ENCODE assay signal across 12 mouse cellular contexts in genomic region chr9:65408871-65409295, GRCm38 (mm10). TPM values are rescaled to one million over a fixed set of nuclear protein-coding genes. Genes with fewer than 3 reads are reported as not detected.
DNase-seq lines count a peak whose midpoint lies in the region; ATAC-seq lines count a peak whose summit lies in the region.
"Had no signal": no experiment of that assay in that cellular context is flagged by ENCODE, and none has a peak within 500 bp of the region (broad histone marks: within the 10 kb centered on the region; RNA-seq: fewer than 3 reads in every experiment).

No protein-coding gene starts in this region.

- peak; percentile 56 to 58 for DNase-seq in cerebellum, postnatal 10 days
- DNase-seq in cerebellum, adult 11-12 months: no peak
- peak; percentile 83 for DNase-seq in 3134 (ENCODE audit: extremely low read depth, insufficient read length, low spot score)
- peak; percentile 88 to 92 for DNase-seq in lung, adult 18-20 months
- DNase-seq in frontal cortex, adult 2 months (ENCODE audit: extremely low spot score in 1 of 2, low spot score in 1 of 2): no peak
- no peak for DNase-seq in layer of hippocampus, postnatal 14 days (ENCODE audit: low spot score in 2 of 2)
- DNase-seq in midbrain, embryonic 10.5 days (ENCODE audit: low spot score): no peak
- DNase-seq: layer of hippocampus, adult 9-11 months; lung, embryonic 14.5 days had no signal

- 52% methylated on average over 5 of the region's 5 CpGs for WGBS in intestine, embryonic 15.5 days
- WGBS in midbrain, embryonic 10.5 days: 76% methylated on average over 5 of the region's 5 CpGs

- ATAC-seq in intestine, embryonic 15.5 days: peak; percentile 94
- ATAC-seq: forebrain, embryonic 14.5 days had no signal

- H3K4me2 ChIP-seq in intestine, embryonic 15.5 days (replicated peaks): no peak overlapping the region
- H3K4me2 ChIP-seq: lung, embryonic 14.5 days had no signal

- H3K36me3 ChIP-seq in intestine, embryonic 15.5 days: no peaks in the 10 kb centered on the region
- no peaks in the 10 kb centered on the region for H3K36me3 ChIP-seq in midbrain, embryonic 10.5 days

- no peak overlapping the region for H3K4me3 ChIP-seq in intestine, embryonic 15.5 days (replicated peaks)
- no peak overlapping the region for H3K4me3 ChIP-seq in midbrain, embryonic 10.5 days

- no peaks in the 10 kb centered on the region for H3K4me1 ChIP-seq in intestine, embryonic 15.5 days (replicated peaks)
- no peaks in the 10 kb centered on the region for H3K4me1 ChIP-seq in midbrain, embryonic 10.5 days

- H3K9me3 ChIP-seq in intestine, embryonic 15.5 days: no peaks in the 10 kb centered on the region
- H3K9me3 ChIP-seq in midbrain, embryonic 10.5 days (replicated peaks): no peaks in the 10 kb centered on the region

- no peak overlapping the region for H3K27ac ChIP-seq in intestine, embryonic 15.5 days
- no peak overlapping the region for H3K27ac ChIP-seq in midbrain, embryonic 10.5 days (replicated peaks)

- no peaks in the 10 kb centered on the region; the same call in 1 of the 2 replicates for H3K27me3 ChIP-seq in intestine, embryonic 15.5 days (replicated peaks)
- no peaks in the 10 kb centered on the region for H3K27me3 ChIP-seq in midbrain, embryonic 10.5 days (ENCODE audit: low read depth, poor library complexity, severe bottlenecking)

- no peak overlapping the region for H3K9ac ChIP-seq in intestine, embryonic 15.5 days
- H3K9ac ChIP-seq: lung, embryonic 14.5 days had no signal

RNA-seq across cellular contexts. Expression of gene Rasl12, which starts 10.6 kb away (rescaled TPM):
- 4.2 and 4.7 TPM in 2 replicates for polyA plus RNA-seq in intestine, embryonic 15.5 days (2015; fragmentation: Nextera tagmentation; extraction: Ambion mirVana)
- 6.9 and 7.4 TPM in 2 replicates for polyA plus RNA-seq in frontal cortex, adult 2 months (2012; rRNA removed)
- 1 to 10 TPM; 3.6 to 4.8 TPM for total RNA-seq in layer of hippocampus, postnatal 14 days (2021)
- 6.7 TPM in 2 replicates for polyA plus RNA-seq in midbrain, embryonic 10.5 days (2016; fragmentation: Nextera tagmentation; extraction: Ambion mirVana)

RNA-seq across cellular contexts. Expression of gene Slc51b, which starts 13.9 kb away (rescaled TPM):
- polyA plus RNA-seq in intestine, embryonic 15.5 days (2015; fragmentation: Nextera tagmentation; extraction: Ambion mirVana): 7.4 and 8.7 TPM in 2 replicates
- polyA plus RNA-seq in frontal cortex, adult 2 months (2012; rRNA removed): not detected in 2 replicates
- not detected for total RNA-seq in layer of hippocampus, postnatal 14 days (2021)
- not detected in 2 replicates for polyA plus RNA-seq in midbrain, embryonic 10.5 days (2016; fragmentation: Nextera tagmentation; extraction: Ambion mirVana)
- polyA plus RNA-seq: forebrain, embryonic 14.5 days; heart, embryonic 14.5 days; lung, embryonic 14.5 days had no signal

RNA-seq across cellular contexts. Expression of gene Kbtbd13, which starts 17.4 kb away (rescaled TPM):
- 2.5 and 2.6 TPM in 2 replicates for polyA plus RNA-seq in intestine, embryonic 15.5 days (2015; fragmentation: Nextera tagmentation; extraction: Ambion mirVana)
- polyA plus RNA-seq in frontal cortex, adult 2 months (2012; rRNA removed): 0.17 and 0.34 TPM in 2 replicates
- under 1 TPM; 0.21 to 0.25 TPM for total RNA-seq in layer of hippocampus, postnatal 14 days (2021)
- 0.61 and 0.81 TPM in 2 replicates for polyA plus RNA-seq in midbrain, embryonic 10.5 days (2016; fragmentation: Nextera tagmentation; extraction: Ambion mirVana)

RNA-seq across cellular contexts. Expression of gene Mtfmt, which starts 26.7 kb away (rescaled TPM):
- 18.6 and 22.1 TPM in 2 replicates for polyA plus RNA-seq in intestine, embryonic 15.5 days (2015; fragmentation: Nextera tagmentation; extraction: Ambion mirVana)
- polyA plus RNA-seq in frontal cortex, adult 2 months (2012; rRNA removed): 19.7 and 20.1 TPM in 2 replicates
- total RNA-seq in layer of hippocampus, postnatal 14 days (2021): 10 to 100 TPM; 18.4 to 18.8 TPM
- 19.2 and 21.9 TPM in 2 replicates for polyA plus RNA-seq in midbrain, embryonic 10.5 days (2016; fragmentation: Nextera tagmentation; extraction: Ambion mirVana)

RNA-seq across cellular contexts. Expression of gene Ubap1l, which starts 48.0 kb away (rescaled TPM):
- polyA plus RNA-seq in intestine, embryonic 15.5 days (2015; fragmentation: Nextera tagmentation; extraction: Ambion mirVana): 0.21 and 0.40 TPM in 2 replicates
- polyA plus RNA-seq in frontal cortex, adult 2 months (2012; rRNA removed): 4.6 and 4.9 TPM in 2 replicates
- total RNA-seq in layer of hippocampus, postnatal 14 days (2021): 1 to 10 TPM; 3.8 to 6.5 TPM
- 0.29 and 0.36 TPM in 2 replicates for polyA plus RNA-seq in midbrain, embryonic 10.5 days (2016; fragmentation: Nextera tagmentation; extraction: Ambion mirVana)
- polyA plus RNA-seq: heart, embryonic 14.5 days had no signal

Comparison
In these comparisons a context has a peak if more than half of its experiments do, and no peak if none do; other contexts are left out.
1. DNase-seq: peak in cerebellum, postnatal 10 days (2 of 2), 3134 (single experiment) and lung, adult 18-20 months (2 of 2); none in cerebellum, adult 11-12 months (single experiment), frontal cortex, adult 2 months (0 of 2), layer of hippocampus, postnatal 14 days (0 of 2) and midbrain, embryonic 10.5 days (single experiment).